Mouse (Mus musculus): ENCODE results near the gene Suco.

The Suco gene

DNA sequence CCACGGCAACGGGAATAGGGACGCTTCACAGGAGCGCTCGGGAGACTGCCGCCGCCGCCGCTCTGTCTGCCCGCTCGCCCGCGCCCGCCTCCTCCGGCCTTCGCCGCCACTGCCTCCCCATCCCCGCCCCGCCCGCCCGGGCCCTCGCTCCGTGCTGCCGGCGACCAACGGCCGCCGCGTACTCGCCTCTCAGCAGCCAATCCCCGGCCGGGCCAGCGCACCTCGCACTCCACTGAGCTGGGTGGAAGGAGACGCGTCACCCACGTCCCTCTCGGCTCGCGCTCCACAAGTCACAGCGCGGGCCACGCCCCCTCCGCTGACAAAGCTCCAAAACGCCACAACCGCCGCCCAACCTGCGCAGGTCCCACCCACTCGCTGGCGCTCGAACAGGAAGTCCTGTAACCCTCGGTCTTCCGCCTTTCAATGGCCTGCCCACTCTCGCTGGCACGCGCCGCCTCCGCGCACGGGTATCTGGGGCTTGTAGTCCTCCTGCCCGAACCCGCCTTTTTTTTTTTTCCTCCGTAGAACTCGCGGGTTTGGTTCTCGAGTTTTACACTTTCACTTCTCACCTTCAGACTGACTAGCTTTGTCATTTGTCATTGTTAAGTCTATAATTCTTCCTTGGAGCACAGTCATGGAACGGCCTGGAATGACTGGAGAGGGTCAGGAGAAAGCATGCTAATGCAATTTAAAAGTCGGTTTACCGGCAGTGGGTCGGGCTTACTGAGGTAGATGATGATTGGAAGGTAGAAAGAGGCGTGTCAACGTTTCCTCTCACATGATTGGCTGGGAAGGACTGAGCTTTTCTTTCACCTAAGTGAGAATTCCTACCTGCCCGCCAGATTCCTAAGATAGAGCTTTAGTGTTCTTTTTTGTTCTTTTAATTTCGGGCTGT is at the start of gene Suco:
TSS of gene Suco (minus strand) at position 130 of the 895 bp plus-strand sequence.
- peak; percentile 100 for DNase-seq

DNA sequence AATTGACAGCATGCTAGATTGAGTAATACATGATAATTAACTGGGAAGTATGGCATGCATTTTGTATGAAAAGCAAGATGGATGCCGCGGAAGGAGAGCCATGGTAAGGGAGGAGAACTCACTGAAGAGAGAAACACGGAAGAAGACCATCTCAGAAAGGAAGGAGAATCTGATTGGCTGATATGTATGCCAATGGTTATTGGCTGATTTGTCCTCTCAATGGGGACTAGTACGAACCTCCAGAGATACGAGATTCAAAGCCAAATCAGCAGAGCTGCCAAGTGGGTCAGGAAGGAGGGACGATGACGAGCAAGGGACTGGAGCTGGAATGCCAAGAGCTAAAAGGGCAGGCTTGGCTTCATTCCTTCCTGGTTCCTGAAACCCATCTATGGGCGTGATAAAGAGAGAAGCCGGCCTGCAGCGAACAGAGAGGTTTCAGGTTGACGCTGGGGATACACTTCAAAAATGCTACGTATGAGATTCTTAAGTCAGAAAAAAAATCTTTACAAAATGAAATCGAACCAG is 48.9 kb upstream of the Suco start:
- DNase-seq: no peak

DNA sequence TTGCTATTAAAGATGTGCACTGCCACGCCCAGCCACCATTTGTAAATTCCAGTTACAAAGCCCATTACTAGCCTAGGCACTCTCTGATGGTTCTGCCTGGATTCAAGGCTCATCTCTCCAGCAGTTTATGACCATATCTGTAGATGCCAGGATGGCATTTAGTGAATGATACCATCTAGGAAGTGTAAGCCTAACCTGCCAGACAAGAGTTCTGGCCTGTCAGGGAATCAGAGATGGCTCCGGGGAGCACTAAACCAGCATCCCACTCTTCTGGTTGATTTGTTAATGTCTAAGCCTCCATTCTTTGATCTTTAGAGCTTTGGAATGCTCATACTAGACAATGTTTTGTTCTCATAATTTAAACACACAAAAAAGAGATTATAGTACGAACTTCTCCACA is 47.8 kb upstream of the Suco start:
- no peak for DNase-seq

GRCm38 (mm10) chr1:161921928-161922327 is 45.4 kb upstream of the Suco start:
- DNase-seq: no peak

- DNase-seq: no peak
These were observed 44.3 kb upstream of the Suco start for GRCm38 (mm10) chr1:161920475-161921454.

- no peak for DNase-seq
These were observed 43.1 kb upstream of the Suco start for GRCm38 (mm10) chr1:161919594-161919993.

- DNase-seq: no peak
These were observed 42.3 kb upstream of the Suco start for GRCm38 (mm10) chr1:161918682-161919372.

DNA sequence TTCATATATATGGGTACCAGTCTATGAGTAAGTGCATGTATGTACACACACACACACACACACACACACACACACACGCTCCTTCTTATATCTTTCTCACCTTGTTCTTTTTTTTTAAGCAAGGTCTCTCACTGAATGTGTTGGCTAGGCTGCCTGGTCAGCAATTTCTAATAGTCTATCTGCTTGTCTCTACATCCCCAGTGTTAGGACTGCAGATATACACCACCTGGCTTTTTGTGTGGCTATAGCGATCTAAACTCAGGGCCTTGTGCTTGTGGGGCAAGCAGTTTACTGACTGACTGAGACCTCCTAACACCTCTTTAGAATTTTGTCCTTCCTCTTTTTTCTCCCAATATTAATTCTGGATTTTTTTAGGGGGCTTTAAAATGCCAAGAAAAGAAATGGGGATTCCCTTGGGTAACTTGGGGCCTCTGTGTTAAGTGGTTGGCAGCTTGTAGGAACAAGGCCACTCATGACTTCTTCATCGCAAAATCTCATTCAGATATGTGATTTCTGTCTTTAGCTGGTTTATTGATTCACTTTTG is 41.5 kb upstream of the Suco start:
- no peak for DNase-seq

GRCm38 (mm10) chr1:161916036-161916435 is 39.6 kb upstream of the Suco start:
- no peak for DNase-seq

DNA sequence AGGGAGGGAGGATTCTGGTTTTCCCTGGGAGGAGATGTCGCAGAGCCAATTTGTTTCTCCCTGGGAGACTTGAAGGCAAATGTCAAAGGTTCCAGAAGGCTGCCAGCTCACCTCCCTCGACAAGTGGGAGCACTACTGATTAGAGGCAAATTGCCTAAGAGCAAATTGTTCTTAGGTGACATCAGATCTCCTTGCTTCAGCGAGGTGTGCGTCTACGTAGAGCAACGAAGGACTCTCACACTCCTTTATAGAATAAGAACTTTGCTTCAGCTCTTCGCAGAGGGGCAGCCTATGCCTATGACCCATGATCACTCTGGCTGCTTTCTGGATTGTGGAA is 37.1 kb upstream of the Suco start:
- no peak for DNase-seq

GRCm38 (mm10) chr1:161912940-161913647 is 36.6 kb upstream of the Suco start:
- no peak for DNase-seq

- DNase-seq: no peak
These were observed 32.6 kb upstream of the Suco start for GRCm38 (mm10) chr1:161909074-161909473.

GRCm38 (mm10) chr1:161907795-161908457 is 31.4 kb upstream of the Suco start:
- no peak for DNase-seq

GRCm38 (mm10) chr1:161907111-161907510 is 30.6 kb upstream of the Suco start:
- DNase-seq: no peak

DNA sequence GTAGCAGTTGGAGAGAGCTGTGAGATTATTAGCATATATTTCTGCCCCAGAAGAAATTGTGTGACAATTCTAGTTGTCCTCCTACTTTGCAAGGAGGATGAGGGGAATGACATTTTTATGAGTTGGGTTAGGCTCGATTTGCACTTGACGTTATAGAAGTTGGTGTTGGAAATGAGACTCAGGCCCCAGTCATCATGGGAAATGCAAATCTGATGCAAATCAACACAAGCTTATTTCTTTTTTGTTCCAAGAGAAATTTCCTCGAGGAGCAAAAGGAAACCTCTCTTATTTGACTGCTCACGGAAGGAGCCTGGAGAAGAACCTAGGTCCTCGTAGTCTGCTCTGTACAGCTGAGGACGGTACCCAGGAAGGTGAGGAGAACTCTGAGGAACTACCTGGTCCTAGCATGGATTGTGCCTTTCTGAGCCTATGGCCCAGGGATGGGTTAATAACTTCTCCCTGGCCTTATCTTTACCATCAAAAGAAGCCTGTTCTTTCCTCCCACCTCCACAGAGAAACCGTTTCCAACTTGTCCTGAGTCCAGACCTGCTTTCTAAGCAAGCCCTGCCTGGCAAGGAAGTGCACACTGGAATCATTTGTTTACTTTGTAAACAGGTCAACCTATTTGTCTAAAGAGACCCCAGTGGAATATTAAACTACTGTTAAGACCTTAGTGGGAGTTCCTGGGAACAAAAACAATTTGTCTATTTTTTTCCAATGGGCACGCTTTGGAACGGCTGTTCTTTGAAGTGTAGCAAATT is 26.4 kb upstream of the Suco start:
- DNase-seq: no peak

- DNase-seq: no peak
These were observed 23.6 kb upstream of the Suco start for GRCm38 (mm10) chr1:161900129-161900528.

DNA sequence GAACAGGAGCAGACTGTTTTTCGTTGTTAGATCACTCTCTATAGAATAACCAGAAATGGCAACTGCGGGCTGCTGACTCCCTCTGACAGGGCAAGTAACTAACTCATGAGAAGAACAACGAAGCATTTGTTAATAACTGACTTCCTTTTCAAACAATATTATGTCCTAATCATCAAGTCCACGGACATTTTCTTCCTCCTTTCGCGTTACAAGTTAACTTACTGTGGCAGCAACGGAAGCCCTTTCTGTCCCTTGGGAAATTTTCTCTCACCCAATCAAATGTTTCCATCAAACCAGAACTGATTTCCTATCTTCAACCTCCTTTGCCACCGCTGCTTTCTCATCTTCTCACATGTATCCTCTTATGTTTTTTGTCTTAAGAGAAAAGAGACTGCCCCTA is 20.8 kb upstream of the Suco start:
- no peak for DNase-seq

GRCm38 (mm10) chr1:161896130-161896529 is 19.6 kb upstream of the Suco start:
- DNase-seq: no peak

DNA sequence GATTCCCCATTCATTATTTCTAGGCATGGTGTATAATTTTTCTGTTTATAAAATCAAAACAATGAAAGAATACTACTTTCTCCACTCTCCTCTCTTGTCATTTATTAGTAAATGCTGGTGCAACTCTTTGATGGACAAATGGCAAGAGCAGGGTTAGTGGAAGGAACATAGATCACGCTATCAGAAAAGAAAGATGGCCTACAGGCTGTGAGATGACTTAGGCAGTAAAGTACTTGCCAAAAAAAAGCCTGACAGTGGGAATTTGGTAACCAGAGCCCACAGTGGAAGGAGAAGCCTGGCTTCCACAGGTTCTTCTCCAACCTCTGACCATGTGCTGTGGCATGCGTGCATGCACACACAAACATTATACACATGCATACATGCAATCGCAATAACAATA is 18.5 kb upstream of the Suco start:
- DNase-seq: no peak

DNA sequence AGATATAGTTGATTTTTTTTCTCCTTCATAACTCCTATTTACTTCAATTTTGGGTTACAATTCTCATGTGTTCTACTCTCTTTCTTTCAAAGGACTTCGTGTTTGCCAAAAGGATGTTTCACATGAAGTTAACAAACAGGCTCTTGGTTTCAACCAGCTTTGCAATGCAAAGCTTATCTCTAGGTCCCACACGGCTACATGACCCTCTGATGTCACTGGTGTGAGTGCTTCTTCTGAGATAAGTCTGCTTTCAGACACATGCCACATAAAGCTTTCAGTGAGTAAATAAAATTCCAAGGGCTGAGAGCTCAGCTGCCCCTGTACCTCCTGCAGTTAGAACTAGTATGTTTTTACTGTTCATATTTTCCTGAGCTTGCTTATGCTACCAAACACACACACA is 18.1 kb upstream of the Suco start:
- no peak for DNase-seq

GRCm38 (mm10) chr1:161894126-161894525 is 17.6 kb upstream of the Suco start:
- no peak for DNase-seq

Data from kidney, adult 11 months (tissue).